Mouse (Mus musculus) frontal cortex, postnatal 36 days (tissue): ENCODE results near the gene Olfr1428.
"Not testable (repeated sequence)": the region's sequence is repeated elsewhere in the genome, so short reads cannot be mapped to it uniquely, and the experiment has no call there.

ENCODE experiments used
- DNase-seq, 2 experiments: peaks; one replicate each; pipeline ENCODE4 v3.0.0; 2022; ENCODE audit warnings: low spot score in 2 of 2

Gene Olfr1428

GRCm38 (mm10) chr19:12115797-12116196 lies at the start of gene Olfr1428:
TSS of gene Olfr1428 (minus strand) at chr19:12115897.
- no peak for DNase-seq

- DNase-seq: peak in 1 of 2 experiments; percentile 50
Observed at GRCm38 (mm10) chr19:12145452-12145851, 29.8 kb upstream of the Olfr1428 start.

GRCm38 (mm10) chr19:12143356-12143755 lies 27.7 kb upstream of the Olfr1428 start:
- peak; percentile 47 to 76 for DNase-seq

- peak in 1 of 2 experiments; percentile 65 for DNase-seq
Observed at GRCm38 (mm10) chr19:12134289-12134688, 18.6 kb upstream of the Olfr1428 start.

GRCm38 (mm10) chr19:12123103-12123502 lies 7.4 kb upstream of the Olfr1428 start, which contains the start of gene Olfr76:
TSS of gene Olfr76 (minus strand) at chr19:12123203.
- no peak for DNase-seq

GRCm38 (mm10) chr19:12116464-12116863 lies 767 bp upstream of the Olfr1428 start:
- DNase-seq: no peak

GRCm38 (mm10) chr19:12113807-12114206 lies 1.9 kb downstream of the Olfr1428 start:
- no peak for DNase-seq

GRCm38 (mm10) chr19:12104541-12104940 lies 11.2 kb downstream of the Olfr1428 start:
- DNase-seq: peak in 1 of 2 experiments; percentile 12

GRCm38 (mm10) chr19:12103234-12103633 lies 12.5 kb downstream of the Olfr1428 start, which contains the start of gene Olfr1427:
TSS of gene Olfr1427 (minus strand) at chr19:12103334.
- no peak for DNase-seq

- DNase-seq: no peak
Observed at GRCm38 (mm10) chr19:12091913-12092312, 23.8 kb downstream of the Olfr1428 start, which contains the start of gene Olfr1426. TSS of gene Olfr1426 (minus strand) at chr19:12092013.

GRCm38 (mm10) chr19:12077631-12078030 lies 38.1 kb downstream of the Olfr1428 start, which contains the start of gene Olfr1425:
TSS of gene Olfr1425 (minus strand) at chr19:12077731.
- DNase-seq: not testable (repeated sequence)

GRCm38 (mm10) chr19:12069546-12069945 lies 46.2 kb downstream of the Olfr1428 start:
- DNase-seq: not testable (repeated sequence)

GRCm38 (mm10) chr19:12067806-12068205 lies 47.9 kb downstream of the Olfr1428 start:
- not testable (repeated sequence) for DNase-seq

- DNase-seq: not testable (repeated sequence)
Observed at GRCm38 (mm10) chr19:12062582-12062981, 53.1 kb downstream of the Olfr1428 start, which contains the start of gene Olfr1424. TSS of gene Olfr1424 (minus strand) at chr19:12062682.
